Mouse (Mus musculus) midbrain, postnatal 0 days (tissue): ENCODE results near the gene Zfp786. TPM values are rescaled to one million over a fixed set of nuclear protein-coding genes. Genes with fewer than 3 reads are reported as not detected.

Source experiments
- ATAC-seq: fragments of 200-750 bp; cut with Nextera tagmentation; 2 replicates; pipeline ENCODE4 v1.8.0; 2017; ENCODE audit warnings: moderate number of reproducible peaks, mild to moderate bottlenecking, moderate TSS enrichment, moderate library complexity; ENCODE audit not compliant: low FRiP score
- DNase-seq: peaks from one replicate; pipeline ENCODE4 v3.0.0-alpha.2; 2015; ENCODE audit warnings: low spot score
- H3K27ac ChIP-seq: fragments of 300-500 bp; sonication (generic); 2 replicates; pipeline ENCODE4 v1.5.1; 2014; ENCODE audit warnings: low read depth, mild to moderate bottlenecking, low read length, mixed read lengths
- H3K27me3 ChIP-seq: fragments of 300-500 bp; sonication (generic); 2 replicates; pipeline ENCODE4 v1.6.1; 2014; ENCODE audit warnings: low read length, control low read depth, mixed read lengths; ENCODE audit not compliant: insufficient read depth
- H3K36me3 ChIP-seq: fragments of 300-500 bp; sonication (generic); 2 replicates; pipeline ENCODE4 v1.6.1; 2014; ENCODE audit warnings: low read length, control low read depth, mixed read lengths; ENCODE audit not compliant: insufficient read depth
- H3K4me1 ChIP-seq: fragments of 300-500 bp; sonication (generic); 2 replicates; pipeline ENCODE4 v1.6.1; 2014; ENCODE audit warnings: mild to moderate bottlenecking, control low read depth, antibody characterized with exemption, low read length, mixed read lengths; ENCODE audit not compliant: insufficient read depth
- H3K4me2 ChIP-seq: fragments of 300-500 bp; sonication (generic); 2 replicates; pipeline ENCODE4 v1.6.1; 2014; ENCODE audit warnings: low read depth, mild to moderate bottlenecking, low read length, mixed read lengths; ENCODE audit not compliant: poor library complexity, severe bottlenecking
- H3K4me3 ChIP-seq: fragments of 300-500 bp; sonication (generic); 2 replicates; pipeline ENCODE4 v1.5.1; 2014; ENCODE audit warnings: low read depth, mild to moderate bottlenecking, low read length, moderate library complexity
- H3K9ac ChIP-seq: fragments of 300-500 bp; sonication (generic); replicated peaks from 2 replicates; pipeline ENCODE4 v1.6.1; 2014; ENCODE audit warnings: mild to moderate bottlenecking, low read length, moderate library complexity, mixed read lengths; ENCODE audit not compliant: poor library complexity, severe bottlenecking
- H3K9me3 ChIP-seq: fragments of 300-500 bp; sonication (generic); 2 replicates; pipeline ENCODE4 v1.6.1; 2016; ENCODE audit warnings: low read length, control low read depth
- CTCF ChIP-seq: IDR thresholded peaks from 2 replicates; pipeline ENCODE4 v1.5.1; 2016; ENCODE audit warnings: antibody characterized with exemption, mild to moderate bottlenecking
- WGBS: fragments of 180-500 bp; shearing (Covaris S2); extraction: QIAGEN DNeasy Blood & Tissue Kit; methylation state at CpG from one replicate; pipeline ENCODE4 v1.1.7; 2014; 5-methylcytosine and 5-hydroxymethylcytosine counted together
- polyA plus RNA-seq: library from polyadenylated mRNA; unstranded; fragments of >200 nt; fragmentation: Nextera tagmentation; extraction: Ambion mirVana; gene quantifications from 2 replicates; pipeline ENCODE4 v1.2.1, GENCODE M21; 2015
- total RNA-seq: library from RNA; depleted of rRNA; stranded (reverse); fragments of >200 nt; gene quantifications from 2 replicates; pipeline ENCODE4 v1.2.3, GENCODE M21; 2014

The Zfp786 gene
- total and polyA plus RNA-seq, 2 experiments from 2014 or later: 7.7 to 16.8 TPM

DNA sequence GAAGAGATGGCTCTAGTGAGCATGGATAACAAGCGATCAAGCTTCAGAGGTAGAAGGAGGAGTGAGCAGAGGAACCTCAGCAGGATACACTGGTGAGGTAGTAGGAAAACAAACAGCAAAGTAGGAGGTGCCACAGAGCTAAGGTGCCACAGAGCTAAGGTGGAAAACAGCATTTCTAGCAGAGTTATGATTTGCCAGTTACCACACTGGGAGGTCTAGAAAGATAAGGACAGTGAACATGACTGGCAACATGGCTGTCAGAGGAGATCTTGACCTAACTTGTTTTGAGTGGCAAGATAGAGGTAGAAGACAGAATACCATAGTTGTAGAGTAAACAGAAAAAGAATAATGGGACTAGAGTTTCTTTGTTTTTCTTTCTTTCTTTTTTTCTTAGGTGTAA is 11.7 kb upstream of the Zfp786 start:
- 93% methylated on average over 1 of the region's 1 CpGs for WGBS
- Histone ChIP-seq H3K4me1 (peaks cover 4% of the 10 kb centered on the region; the same call in 1 of the 2 replicates), H3K4me2 (no peak overlapping the region), H3K4me3 (no peak overlapping the region), H3K27me3 (no peaks in the 10 kb centered on the region), H3K9me3 (no peaks in the 10 kb centered on the region), H3K27ac (no peak overlapping the region), H3K9ac (no peak overlapping the region), H3K36me3 (peaks cover 13% of the 10 kb centered on the region; the same call in 1 of the 2 replicates)
- no peak for TF ChIP-seq CTCF
- DNase-seq (no peak), ATAC-seq (no peak)

- TF ChIP-seq CTCF: no peak
- 96% methylated on average over 2 of the region's 2 CpGs for WGBS
- Histone ChIP-seq H3K36me3 (peaks cover 13% of the 10 kb centered on the region; the same call in 1 of the 2 replicates), H3K9ac (no peak overlapping the region), H3K4me2 (no peak overlapping the region), H3K4me3 (no peak overlapping the region), H3K4me1 (peaks cover 4% of the 10 kb centered on the region; the same call in 1 of the 2 replicates), H3K27me3 (no peaks in the 10 kb centered on the region), H3K27ac (no peak overlapping the region), H3K9me3 (no peaks in the 10 kb centered on the region)
- no peak for DNase-seq
- no peak for ATAC-seq
Observed at GRCm38 (mm10) chr6:47841831-47842230, 11.2 kb upstream of the Zfp786 start.

DNA sequence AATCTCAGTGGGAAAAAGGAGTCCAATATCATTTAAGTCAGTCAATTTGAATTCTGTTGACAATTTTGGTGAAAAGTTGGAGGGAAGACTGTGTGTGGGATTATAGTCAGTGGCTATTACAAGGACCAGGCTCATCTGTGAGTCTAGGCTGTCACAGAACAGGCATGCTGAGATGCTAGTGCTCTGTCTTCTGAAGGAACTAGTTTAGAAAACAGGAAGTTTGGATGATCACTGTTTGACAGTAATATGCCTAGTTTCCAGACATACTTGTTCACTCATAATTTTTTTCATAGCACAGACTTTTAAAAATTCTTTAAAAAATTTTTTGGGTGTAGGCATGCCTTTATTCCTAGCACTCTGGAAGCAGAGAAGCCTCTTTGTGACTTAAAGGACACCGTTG is 10.4 kb upstream of the Zfp786 start:
- H3K27me3 ChIP-seq: no peaks in the 10 kb centered on the region
- TF ChIP-seq CTCF: no peak
- DNase-seq: no peak

GRCm38 (mm10) chr6:47837630-47838029 is 7.0 kb upstream of the Zfp786 start:
- H3K9me3 ChIP-seq: no peaks in the 10 kb centered on the region
- WGBS: 81% methylated on average over 2 of the region's 2 CpGs
- H3K27ac ChIP-seq: no peak overlapping the region
- H3K4me2 ChIP-seq: no peak overlapping the region
- no peak overlapping the region for H3K9ac ChIP-seq
- TF ChIP-seq CTCF: no peak
- peaks cover 10% of the 10 kb centered on the region; the same call in 1 of the 2 replicates for H3K36me3 ChIP-seq
- H3K4me3 ChIP-seq: no peak overlapping the region
- no peak for DNase-seq
- peaks cover 4% of the 10 kb centered on the region; the same call in 1 of the 2 replicates for H3K4me1 ChIP-seq
- ATAC-seq: no peak
- no peaks in the 10 kb centered on the region for H3K27me3 ChIP-seq

More for the DNA sequence above, 10.4 kb upstream of the Zfp786 start:
- no peak for ATAC-seq
- H3K9ac ChIP-seq: no peak overlapping the region
- H3K4me1 ChIP-seq: peaks cover 4% of the 10 kb centered on the region; the same call in 1 of the 2 replicates
- H3K4me2 ChIP-seq: no peak overlapping the region
- peaks cover 10% of the 10 kb centered on the region; the same call in 1 of the 2 replicates for H3K36me3 ChIP-seq
- WGBS: 94% methylated on average over 1 of the region's 1 CpGs
- no peak overlapping the region for H3K4me3 ChIP-seq
- H3K9me3 ChIP-seq: no peaks in the 10 kb centered on the region
- no peak overlapping the region for H3K27ac ChIP-seq

DNA sequence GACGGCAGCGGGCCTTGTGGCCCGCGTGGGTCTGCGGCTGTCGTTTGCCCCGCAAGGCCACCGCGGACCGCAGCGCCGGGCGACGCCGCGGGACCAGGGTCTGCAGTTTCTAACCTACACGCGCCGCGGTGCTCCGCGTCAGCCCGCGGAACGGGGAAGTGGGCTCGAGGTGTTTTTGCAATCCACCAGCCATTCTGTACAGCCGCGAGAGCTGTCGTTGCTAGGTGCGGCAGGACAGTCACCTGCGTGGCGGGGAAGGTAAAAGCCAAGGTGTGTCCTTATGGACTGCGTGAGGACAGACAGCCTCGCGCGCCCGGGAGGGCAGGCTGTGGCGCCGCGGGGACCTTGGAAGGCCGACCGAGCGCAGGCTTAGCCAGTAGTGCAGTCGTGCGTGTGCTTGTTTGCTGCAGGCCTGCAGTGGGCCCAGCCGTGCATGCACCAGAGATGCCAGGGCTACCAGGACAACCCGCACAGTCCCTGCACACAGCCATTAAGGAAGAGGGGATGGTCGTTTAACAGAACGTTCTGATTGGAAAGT is 5.4 kb upstream of the Zfp786 start:
- Histone ChIP-seq H3K9me3 (no peaks in the 10 kb centered on the region), H3K27ac (peak overlapping the region; percentile 92), H3K4me2 (peak overlapping the region; percentile 59), H3K36me3 (peaks cover 9% of the 10 kb centered on the region; the same call in 1 of the 2 replicates), H3K4me3 (peak overlapping the region; percentile 84), H3K4me1 (peaks cover 4% of the 10 kb centered on the region; the same call in 1 of the 2 replicates), H3K9ac (peak overlapping the region; percentile 81), H3K27me3 (no peaks in the 10 kb centered on the region)
- TF ChIP-seq CTCF: no peak
- peak; percentile 83 for ATAC-seq
- DNase-seq: peak; percentile 70
- 0% methylated on average over 48 of the region's 49 CpGs for WGBS

DNA sequence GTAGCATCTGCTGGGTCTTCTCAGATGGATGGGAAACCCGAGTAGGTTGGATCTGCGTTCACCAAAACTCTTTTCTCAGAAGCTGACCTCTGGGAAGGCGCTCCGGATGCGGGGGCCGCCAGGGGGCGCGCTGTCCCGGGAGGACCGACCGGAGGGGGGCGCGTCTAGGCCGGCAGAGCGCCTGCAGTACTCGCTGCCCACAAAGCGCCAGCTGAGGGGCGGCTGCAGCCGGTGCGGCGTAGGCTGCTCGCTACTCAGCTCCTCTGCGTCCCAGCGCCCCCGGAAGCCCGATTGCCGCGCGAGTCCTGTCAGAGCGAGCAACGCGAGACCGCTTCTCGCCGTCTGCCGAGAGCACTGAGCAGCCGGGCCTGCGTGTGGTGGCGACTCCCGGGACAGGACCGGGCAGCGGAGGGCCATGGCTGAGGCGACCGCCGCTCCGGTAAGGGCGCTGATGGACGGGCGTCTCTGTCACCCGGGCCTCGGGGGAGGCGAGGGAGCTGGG is 4.9 kb upstream of the Zfp786 start, which contains the start of gene Zfp398:
Gene Zfp398, plus strand, starts transcription at position 180 of the 502 bp plus-strand sequence.
- ATAC-seq (peak; percentile 96), DNase-seq (peak; percentile 96)
- Histone ChIP-seq H3K27me3 (no peaks in the 10 kb centered on the region), H3K4me3 (peak within 1 kb of the TSS; percentile 84), H3K9me3 (no peaks in the 10 kb centered on the region), H3K4me2 (peak within 1 kb of the TSS; percentile 59), H3K4me1 (peaks cover 4% of the 10 kb centered on the region; the same call in 1 of the 2 replicates), H3K27ac (peak within 1 kb of the TSS; percentile 92), H3K9ac (peak within 1 kb of the TSS; percentile 81), H3K36me3 (peaks cover 4% of the 10 kb centered on the region; the same call in 1 of the 2 replicates)
- peak; percentile 98 for TF ChIP-seq CTCF
- WGBS: under 1% methylated on average over 49 of the region's 52 CpGs
